Mouse (Mus musculus) neural tube, embryonic 10.5 days (tissue): ENCODE results near the gene Kcnj14.

Source experiments
- DNase-seq: peaks from one replicate; pipeline ENCODE4 v3.0.0-alpha.2; 2017; ENCODE audit warnings: low spot score; ENCODE audit errors: extremely low spot score

Kcnj14 gene

DNA sequence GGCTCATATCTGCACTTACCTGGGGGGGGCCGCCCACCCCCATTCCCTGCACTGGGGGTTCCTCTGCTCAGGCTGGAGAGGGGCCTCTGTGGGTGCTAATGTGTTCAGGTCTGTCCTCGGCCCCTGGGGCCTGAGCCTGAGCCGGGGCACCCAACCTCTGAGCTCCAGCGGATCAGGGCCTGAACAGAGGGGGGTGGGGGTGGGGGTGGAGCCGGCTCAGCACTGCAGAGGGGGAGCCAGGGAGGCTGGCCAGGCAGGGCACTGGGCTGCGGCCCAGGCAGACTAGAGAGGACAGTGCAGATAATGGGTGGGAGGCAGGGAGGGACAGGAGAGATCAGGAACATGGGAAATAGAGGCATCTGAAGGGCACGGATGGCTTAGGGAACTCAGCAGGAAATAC, at the start of gene Kcnj14:
Gene Kcnj14, minus strand, starts transcription at position 185 of the 400 bp plus-strand sequence.
- DNase-seq: no peak

GRCm38 (mm10) chr7:45873061-45873947, 48.7 kb upstream of the Kcnj14 start:
- DNase-seq: peak; percentile 72

GRCm38 (mm10) chr7:45872624-45873023, 48.0 kb upstream of the Kcnj14 start, which contains the start of gene Kdelr1:
TSS of gene Kdelr1 (plus strand) at chr7:45872772.
- DNase-seq: peak; percentile 91

DNA sequence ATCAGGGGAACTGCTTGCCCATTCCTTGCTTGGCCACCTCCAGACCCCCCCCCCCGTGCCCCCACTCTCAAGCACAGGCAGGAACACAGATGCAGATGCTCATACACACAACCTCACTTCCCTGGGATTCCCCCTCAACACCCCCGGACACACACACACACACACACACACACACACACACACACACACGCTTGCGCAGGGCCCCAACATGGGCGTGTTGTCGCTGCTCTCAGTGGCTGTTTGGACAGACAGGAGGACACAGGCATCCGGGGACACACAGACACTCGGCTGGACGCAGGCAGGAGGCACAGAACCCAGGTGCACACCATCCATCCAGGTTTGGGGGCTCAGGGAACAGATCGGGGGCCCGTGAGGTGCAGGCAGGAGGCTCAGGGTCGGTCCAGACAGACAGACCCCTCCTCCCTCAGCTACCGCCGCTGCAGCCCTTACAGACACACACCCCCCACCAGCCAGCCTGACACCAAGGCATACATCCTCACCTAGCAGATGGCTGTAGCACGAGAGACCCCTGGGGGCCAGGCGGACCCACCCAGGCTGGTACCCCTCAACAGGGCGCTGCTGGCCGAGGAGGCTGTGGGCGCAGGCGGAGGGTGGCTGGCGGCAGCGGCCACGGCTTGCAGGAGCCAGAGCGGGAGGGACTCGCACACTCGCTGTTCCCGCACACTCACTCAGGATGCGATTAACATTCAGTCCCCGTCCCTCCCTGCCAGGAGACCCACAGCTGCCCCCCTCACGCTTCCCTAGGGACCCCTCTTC, 45.9 kb upstream of the Kcnj14 start:
- DNase-seq: peak; percentile 49

- DNase-seq: peak; percentile 30
Observed at GRCm38 (mm10) chr7:45869787-45870186, 45.2 kb upstream of the Kcnj14 start.

DNA sequence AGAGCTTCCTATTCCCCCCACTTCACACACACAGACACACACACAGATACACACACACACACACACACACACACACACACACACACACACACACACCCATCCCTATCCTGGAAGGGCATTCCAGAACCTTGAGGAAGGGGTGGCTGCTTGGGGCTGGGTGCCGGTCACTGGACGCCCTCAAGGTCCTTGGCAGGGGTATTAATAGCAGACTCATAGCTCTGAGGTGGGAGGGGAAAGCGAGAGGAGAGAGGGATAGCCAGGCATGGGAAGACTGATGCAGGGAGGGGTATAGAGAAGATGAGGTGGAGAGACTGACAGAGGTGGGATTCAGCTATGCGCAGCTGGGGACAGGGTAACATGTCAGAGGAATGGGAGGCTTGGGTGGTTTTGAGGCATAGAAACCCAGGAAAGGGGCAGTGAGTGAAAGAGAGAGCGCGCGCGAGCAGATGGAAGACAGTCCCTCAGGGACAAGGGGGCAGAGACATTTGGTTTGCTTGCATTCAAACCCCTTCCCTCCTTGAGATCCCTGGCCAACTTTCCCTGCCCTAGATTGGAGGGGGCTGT, 44.6 kb upstream of the Kcnj14 start:
- DNase-seq: peak; percentile 31

DNA sequence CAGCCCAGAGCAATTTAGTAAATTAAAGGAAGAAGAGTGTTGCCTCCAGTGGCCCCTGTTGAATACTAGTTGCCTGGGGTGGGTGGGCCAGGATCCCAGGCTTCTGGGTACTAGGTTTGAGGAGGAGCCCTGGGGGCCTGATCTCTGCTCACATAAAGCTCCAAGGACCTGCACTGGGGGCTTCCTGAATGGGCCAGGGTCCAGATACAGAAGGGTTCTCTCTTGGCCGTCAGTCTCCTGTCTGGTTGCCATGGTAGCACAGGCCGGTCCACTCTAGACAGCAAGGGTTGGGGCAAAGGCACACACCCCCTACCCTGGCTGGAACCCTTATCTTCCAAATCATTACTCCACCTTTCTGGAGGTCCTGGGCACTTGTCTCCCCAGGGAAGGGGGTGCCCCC, 43.3 kb upstream of the Kcnj14 start:
- DNase-seq: no peak

DNA sequence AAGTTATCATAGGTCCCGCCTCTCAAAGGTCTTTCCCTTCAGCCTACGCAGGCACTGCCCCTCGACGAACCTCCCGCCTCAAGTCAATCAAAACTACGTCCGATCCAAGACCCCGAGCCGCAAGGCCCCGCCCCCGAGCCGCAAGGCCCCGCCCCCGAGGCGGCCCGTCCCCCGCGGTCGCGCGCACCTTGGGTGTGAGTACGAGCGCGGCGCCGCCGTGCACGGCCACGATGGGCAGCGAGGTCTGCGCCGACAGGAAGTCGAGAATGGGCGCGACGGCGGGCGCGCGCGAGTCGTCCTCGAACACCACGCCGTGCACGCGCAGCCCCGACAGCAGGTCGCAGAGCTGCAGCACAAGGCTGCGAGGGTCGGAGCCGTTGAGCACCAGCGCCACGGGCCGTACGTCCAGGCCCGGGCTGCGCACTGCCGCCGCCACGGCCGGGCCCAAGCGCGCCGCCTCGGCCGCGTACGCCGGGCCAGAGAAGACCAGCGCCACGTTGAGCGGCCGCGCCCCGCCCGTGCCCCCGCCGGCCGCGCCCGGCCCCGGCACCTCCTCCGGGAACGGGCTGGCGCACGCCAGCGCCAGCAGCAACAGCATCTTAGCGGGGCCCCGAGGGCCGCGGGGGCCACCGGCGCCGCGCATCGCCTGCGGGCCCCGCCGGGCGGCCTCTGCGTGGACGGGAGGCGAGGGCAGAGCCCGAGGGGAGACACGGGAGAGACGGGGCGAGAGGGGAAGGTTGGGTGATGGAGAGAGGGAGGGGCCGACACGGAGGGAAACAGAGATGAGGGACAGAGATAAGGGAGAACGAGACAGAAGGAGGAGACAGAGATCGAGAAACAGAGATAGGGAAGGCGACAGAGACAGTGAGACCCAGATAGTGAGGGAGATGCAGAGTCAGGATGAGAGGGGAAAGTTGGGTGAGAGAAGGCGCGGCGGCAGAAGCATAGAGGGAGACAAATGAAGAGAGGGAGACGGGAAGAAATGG, 41.6 kb upstream of the Kcnj14 start:
- peak; percentile 94 for DNase-seq

DNA sequence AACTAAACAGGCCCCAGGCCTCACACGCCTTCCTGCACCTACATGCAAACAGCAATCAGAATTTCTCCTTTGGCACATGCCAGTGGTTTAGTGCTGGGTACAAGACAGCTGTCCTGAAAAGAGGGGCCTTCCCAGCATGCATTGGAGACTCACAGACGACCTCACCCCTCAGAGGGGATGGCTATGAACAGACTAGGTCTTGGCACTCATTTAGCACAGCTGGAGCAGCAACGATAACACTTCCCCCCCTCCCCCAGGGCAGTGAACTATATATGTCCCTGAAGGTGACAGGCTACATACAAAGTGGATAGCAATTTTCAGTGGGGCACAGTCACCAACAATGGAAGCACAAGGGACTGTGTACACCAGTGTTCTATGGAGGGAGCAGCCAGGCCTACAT, 39.9 kb upstream of the Kcnj14 start:
- no peak for DNase-seq

DNA sequence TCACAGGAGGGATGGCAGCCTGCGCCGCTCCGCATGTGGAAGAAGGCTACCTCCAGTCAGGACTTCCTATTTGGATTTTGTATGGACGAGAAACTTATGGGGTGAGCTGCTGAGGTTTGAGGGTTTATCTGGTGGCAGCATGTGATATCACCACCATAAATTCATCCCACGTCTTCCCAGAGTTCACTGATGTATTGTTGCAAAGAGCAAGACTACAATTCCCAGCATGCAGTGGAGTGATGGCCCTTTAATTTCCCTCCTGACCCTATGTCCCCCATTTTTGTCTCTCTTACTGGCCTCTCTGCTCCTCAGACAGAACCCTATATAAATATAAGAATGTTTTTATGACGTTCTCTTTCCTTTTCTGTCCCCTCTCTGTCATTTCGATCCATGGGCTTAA, 38.2 kb upstream of the Kcnj14 start:
- DNase-seq: no peak

- no peak for DNase-seq
Observed at GRCm38 (mm10) chr7:45859008-45859407, 34.4 kb upstream of the Kcnj14 start.

- DNase-seq: peak; percentile 55
Observed at GRCm38 (mm10) chr7:45856950-45857901, 32.6 kb upstream of the Kcnj14 start.

DNA sequence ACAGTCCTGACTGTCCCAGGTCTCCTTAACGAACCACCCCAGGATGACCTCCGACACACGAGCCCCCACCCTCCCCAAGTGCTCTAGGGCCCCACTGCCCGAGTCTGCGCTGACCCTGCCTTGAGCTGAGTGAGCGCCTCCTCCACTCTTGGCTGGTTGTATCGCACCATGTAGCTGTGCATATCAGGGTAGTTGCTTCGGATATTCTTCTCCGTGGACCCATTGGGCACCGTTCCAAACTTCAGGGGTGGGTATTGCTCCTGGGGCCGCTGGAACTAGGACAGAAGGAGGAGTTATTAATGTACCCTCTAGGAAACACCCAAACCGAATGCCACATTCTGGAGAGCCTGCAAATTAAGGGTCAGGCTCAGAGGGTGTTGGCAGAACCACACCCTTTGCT, 28.5 kb upstream of the Kcnj14 start:
- no peak for DNase-seq

- DNase-seq: no peak
Observed at GRCm38 (mm10) chr7:45850661-45851060, 26.1 kb upstream of the Kcnj14 start.

DNA sequence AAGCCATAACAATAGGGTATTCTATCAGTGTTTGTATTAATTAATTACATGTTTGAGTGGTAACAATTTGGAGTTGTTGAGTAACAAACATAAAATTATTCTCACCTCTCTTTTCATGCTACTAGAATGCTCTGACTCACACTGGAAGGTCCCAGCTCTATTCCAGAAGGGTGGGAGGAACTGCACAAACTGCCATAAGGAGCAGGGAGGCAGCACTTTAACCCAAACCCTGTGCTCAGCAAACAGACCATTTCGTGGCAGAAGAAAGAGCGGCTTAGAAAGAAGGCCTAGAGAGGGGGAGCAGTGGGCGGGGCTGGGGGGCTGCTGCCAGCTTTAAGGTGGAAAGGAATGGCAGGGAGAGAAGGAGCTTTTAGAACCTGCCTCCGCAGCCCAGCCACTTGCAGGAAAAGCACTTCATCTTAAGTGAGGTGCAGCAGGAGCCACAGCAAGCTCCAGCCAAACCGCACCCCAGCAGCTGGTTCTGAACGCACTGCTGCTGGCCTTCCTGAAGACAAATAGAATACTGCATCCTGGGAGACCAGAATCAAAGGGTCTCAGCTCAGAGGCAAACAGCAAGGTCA, 24.0 kb upstream of the Kcnj14 start:
- DNase-seq: no peak

GRCm38 (mm10) chr7:45842950-45843744, 18.6 kb upstream of the Kcnj14 start:
- DNase-seq: no peak

DNA sequence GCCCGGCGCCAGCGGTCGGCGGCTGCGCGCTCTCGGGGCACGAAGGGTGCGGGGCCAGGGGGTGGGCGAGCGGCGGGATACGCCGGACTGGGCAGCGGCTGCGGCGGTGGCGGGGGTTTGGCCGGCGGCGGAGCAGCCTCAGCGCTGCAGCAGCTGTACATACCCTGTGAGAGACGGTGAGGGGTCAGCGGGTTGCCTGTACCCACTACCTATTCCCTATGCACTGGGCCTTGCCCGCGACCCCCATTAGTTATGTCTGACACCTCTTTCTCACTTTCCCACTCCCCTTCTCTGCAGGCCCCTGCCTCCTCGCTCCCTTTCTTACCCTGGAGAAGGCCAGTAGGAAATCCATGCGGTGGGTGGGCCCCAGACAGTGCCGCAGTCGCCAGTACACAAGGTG, 9.3 kb upstream of the Kcnj14 start:
- DNase-seq: peak; percentile 41

DNA sequence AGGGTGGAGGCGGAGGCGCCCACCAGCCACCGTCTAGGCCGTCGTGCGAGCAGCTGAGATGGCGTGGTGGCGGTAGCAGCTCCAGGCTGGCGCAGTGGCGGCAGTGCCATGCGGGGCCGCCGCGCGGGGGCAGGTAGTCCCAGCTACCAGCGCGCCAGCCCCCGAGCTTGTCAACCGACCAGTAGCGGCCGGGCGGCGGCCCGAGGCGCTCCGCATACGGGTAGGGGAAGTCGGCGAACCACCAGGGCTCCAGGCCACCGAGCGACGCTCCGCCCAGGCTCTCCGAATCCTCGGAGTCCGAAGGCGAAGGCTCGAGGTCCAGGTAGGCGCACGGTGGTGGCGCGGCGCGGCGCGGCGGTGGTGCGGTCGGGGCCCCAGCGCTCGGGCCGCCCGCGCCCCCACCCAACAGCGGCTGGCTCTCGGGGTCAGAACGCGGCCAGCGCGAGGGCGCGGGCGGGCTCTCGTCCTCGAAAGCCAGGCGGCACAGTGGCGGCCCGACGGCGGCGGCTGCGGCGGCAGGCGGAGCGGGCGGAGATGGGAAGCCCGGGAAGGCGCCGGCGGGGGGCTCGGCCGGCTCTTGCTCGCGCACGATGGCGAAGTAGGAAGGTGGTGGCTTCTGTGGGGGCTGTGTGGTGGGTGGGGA, 8.7 kb upstream of the Kcnj14 start:
- DNase-seq: peak; percentile 52
